Mouse (Mus musculus): Measurements from ENCODE around the gene Tecpr1. TPM values are rescaled to one million over a fixed set of nuclear protein-coding genes. Genes with fewer than 3 reads are reported as not detected.

Tecpr1 gene
- polyA plus RNA-seq, 1 experiment from 2014 or later, result 121 TPM

GRCm38 (mm10) chr5:144257451-144258110, 34.2 kb upstream of the Tecpr1 start:
- Histone ChIP-seq H3K4me3 (ENCODE audit: inconsistent target) (peak overlapping the region; percentile 62), H3K36me3 (ENCODE audit: inconsistent target) (peaks cover 47% of the 10 kb centered on the region; the same call in 1 of the 2 replicates), H3K27ac (peak overlapping the region; percentile 92), H3K79me2 (ENCODE audit: inconsistent target) (peaks cover 88% of the 10 kb centered on the region)
- WGBS (ENCODE audit: missing documents), result 90% methylated on average over 3 of the region's 3 CpGs

DNA sequence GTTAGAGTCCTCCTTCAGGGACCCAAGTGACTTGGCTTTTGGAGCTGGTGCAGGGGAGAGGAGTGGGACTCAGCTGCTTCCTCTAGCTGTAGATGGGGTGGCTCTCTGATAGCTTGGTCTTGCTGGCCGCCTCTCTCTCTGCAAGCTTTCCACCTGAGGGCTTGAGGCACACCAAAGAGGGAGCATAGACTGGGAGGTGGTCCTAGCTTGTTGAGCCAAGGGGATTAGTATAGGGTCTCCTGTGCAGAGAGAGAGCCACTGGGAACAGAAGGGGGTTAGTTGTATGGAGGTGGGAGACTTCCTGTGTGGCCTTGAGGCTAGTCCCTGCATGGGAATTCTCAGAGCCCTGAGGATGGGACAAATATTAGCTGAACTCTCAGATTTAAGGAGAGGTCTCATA, 33.5 kb upstream of the Tecpr1 start:
- H3K4me3 ChIP-seq (ENCODE audit: inconsistent target), result peak overlapping the region; percentile 62
- peaks cover 84% of the 10 kb centered on the region for H3K79me2 ChIP-seq (ENCODE audit: inconsistent target)
- 22% methylated on average over 1 of the region's 1 CpGs for WGBS (ENCODE audit: missing documents)
- peak overlapping the region; percentile 92 for H3K27ac ChIP-seq
- H3K36me3 ChIP-seq (ENCODE audit: inconsistent target), result peaks cover 43% of the 10 kb centered on the region; the same call in 1 of the 2 replicates

GRCm38 (mm10) chr5:144256541-144256870, 33.1 kb upstream of the Tecpr1 start:
- Histone ChIP-seq H3K36me3 (ENCODE audit: inconsistent target) (peaks cover 39% of the 10 kb centered on the region; the same call in 1 of the 2 replicates), H3K27ac (peak overlapping the region; percentile 92), H3K79me2 (ENCODE audit: inconsistent target) (peaks cover 84% of the 10 kb centered on the region), H3K4me3 (ENCODE audit: inconsistent target) (peak overlapping the region; percentile 62)
- 0% methylated on average over 7 of the region's 7 CpGs for WGBS (ENCODE audit: missing documents)

GRCm38 (mm10) chr5:144255632-144256540, 32.5 kb upstream of the Tecpr1 start:
- peak overlapping the region; percentile 62 for H3K4me3 ChIP-seq (ENCODE audit: inconsistent target)
- under 1% methylated on average over 31 of the region's 40 CpGs for WGBS (ENCODE audit: missing documents)
- H3K36me3 ChIP-seq (ENCODE audit: inconsistent target), result peaks cover 35% of the 10 kb centered on the region; the same call in 1 of the 2 replicates
- peak overlapping the region; percentile 92 for H3K27ac ChIP-seq
- peaks cover 84% of the 10 kb centered on the region for H3K79me2 ChIP-seq (ENCODE audit: inconsistent target)

DNA sequence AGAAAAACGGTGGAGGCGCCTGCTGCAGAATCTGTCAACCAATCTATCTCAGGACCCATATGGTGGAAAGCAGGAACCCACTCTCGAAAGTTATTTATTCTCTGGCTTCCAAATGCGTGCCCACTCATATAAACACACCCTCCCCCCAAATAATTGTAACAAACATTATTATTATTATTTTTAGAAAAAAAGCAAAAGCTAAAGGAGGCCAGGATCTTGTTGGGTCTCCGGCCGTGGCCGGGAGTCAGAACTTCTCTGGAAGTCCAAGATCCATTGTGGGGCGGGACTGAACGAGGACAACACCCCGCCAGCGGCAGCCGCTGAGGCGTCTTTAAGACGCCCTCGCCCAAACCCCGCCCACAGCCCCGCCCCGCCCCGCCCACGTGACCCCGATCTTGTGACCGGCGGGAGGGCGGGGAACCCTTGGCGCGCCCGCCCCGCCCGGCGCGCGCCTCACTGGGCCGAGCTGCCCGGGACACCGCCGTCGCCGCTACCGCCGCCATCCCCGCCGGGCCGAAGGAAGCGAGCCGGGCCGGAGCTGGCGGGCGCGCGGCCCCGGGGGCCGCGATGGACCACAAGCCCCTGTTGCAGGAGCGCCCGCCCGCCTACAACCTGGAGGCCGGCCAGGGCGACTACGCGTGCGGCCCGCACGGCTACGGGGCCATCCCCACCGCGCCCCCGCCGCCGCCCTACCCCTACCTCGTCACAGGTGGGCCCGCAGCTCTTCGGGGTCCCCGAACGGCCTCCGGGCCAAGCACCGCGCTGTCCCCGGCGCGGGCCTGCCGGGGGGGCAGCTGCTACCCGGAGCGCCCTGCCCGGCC, 31.6 kb upstream of the Tecpr1 start:
- Histone ChIP-seq H3K27ac (peak overlapping the region; percentile 99), H3K4me3 (ENCODE audit: inconsistent target) (peak overlapping the region; percentile 62), H3K79me2 (ENCODE audit: inconsistent target) (peaks cover 84% of the 10 kb centered on the region), H3K36me3 (ENCODE audit: inconsistent target) (peaks cover 26% of the 10 kb centered on the region; the same call in 1 of the 2 replicates)
- under 1% methylated on average over 74 of the region's 84 CpGs for WGBS (ENCODE audit: missing documents)

GRCm38 (mm10) chr5:144254122-144254810, 30.9 kb upstream of the Tecpr1 start:
- 28% methylated on average over 16 of the region's 16 CpGs for WGBS (ENCODE audit: missing documents)
- Histone ChIP-seq H3K79me2 (ENCODE audit: inconsistent target) (peaks cover 84% of the 10 kb centered on the region), H3K27ac (peak overlapping the region; percentile 99), H3K36me3 (ENCODE audit: inconsistent target) (peaks cover 18% of the 10 kb centered on the region; the same call in 1 of the 2 replicates), H3K4me3 (ENCODE audit: inconsistent target) (peak overlapping the region; percentile 48)

DNA sequence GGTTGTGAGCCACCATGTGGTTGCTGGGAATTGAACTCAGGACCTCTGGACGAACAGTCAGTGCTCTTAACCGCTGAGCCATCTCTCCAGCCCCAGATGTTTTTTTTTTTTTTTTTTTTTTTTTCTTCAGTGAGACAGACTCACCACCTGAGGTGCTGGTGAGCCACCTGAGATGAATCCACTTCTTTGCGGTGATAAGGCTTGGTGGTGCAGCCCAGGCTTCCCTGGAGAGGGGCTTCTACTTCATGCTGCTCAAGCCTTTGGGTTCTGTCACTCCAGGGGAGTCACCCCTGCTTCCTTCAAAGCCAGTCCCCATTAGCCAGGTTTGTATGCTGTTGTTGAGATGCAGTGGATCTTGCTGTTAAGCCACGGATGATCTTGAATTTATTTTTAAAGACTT, 29.8 kb upstream of the Tecpr1 start:
- H3K27ac ChIP-seq, result peak overlapping the region; percentile 99

GRCm38 (mm10) chr5:144251876-144252577, 28.6 kb upstream of the Tecpr1 start:
- Histone ChIP-seq H3K36me3 (ENCODE audit: inconsistent target) (no peaks in the 10 kb centered on the region), H3K27ac (peak overlapping the region; percentile 99), H3K4me3 (ENCODE audit: inconsistent target) (no peak overlapping the region), H3K79me2 (ENCODE audit: inconsistent target) (peaks cover 69% of the 10 kb centered on the region)
- 10% methylated on average over 13 of the region's 13 CpGs for WGBS (ENCODE audit: missing documents)

More for the DNA sequence above, 29.8 kb upstream of the Tecpr1 start:
- H3K79me2 ChIP-seq (ENCODE audit: inconsistent target), result peaks cover 79% of the 10 kb centered on the region
- no peak overlapping the region for H3K4me3 ChIP-seq (ENCODE audit: inconsistent target)
- H3K36me3 ChIP-seq (ENCODE audit: inconsistent target), result peaks cover 8% of the 10 kb centered on the region; the same call in 1 of the 2 replicates
- WGBS (ENCODE audit: missing documents), result 87% methylated on average over 4 of the region's 4 CpGs

- no peaks in the 10 kb centered on the region for H3K36me3 ChIP-seq (ENCODE audit: inconsistent target)
- H3K27ac ChIP-seq, result peak overlapping the region; percentile 99
- H3K79me2 ChIP-seq (ENCODE audit: inconsistent target), result peaks cover 76% of the 10 kb centered on the region
- H3K4me3 ChIP-seq (ENCODE audit: inconsistent target), result no peak overlapping the region
- 89% methylated on average over 3 of the region's 3 CpGs for WGBS (ENCODE audit: missing documents)
Measured at GRCm38 (mm10) chr5:144249871-144250270, 26.5 kb upstream of the Tecpr1 start.

DNA sequence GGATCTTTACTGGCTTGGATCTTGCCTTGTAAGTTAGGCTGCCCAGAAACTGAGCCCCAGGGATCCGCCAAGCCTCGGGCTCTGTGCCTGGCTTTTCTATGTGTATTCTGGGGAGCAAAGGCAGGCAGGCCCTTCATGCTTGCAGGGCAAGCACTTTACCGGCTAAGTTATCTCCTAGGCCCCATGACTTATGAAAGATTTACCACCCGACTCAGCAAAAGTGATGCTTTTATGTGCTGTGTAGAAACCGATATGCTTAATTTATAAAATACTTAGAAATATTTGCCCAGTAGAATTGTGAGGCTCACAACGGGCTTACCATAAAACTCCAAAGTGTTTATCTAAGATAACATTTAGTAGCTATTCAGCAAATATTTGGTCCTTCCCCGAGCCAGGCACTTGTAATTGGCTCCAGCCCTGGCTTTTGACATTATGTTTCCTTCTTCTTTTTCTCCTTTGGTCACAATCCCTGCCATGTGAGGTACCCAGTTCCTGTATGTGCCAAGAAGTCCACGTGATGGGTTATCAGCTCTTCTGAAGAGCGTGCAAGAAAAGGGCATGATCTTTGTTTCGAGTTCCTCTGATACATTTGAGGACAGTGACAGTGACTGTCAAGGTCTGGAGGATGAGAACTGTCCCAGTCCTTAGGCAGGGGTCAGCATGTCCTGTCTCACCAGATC, 24.6 kb upstream of the Tecpr1 start:
- Histone ChIP-seq H3K27ac (peak overlapping the region; percentile 99), H3K36me3 (ENCODE audit: inconsistent target) (no peaks in the 10 kb centered on the region), H3K79me2 (ENCODE audit: inconsistent target) (peaks cover 71% of the 10 kb centered on the region), H3K4me3 (ENCODE audit: inconsistent target) (no peak overlapping the region)
- 15% methylated on average over 10 of the region's 10 CpGs for WGBS (ENCODE audit: missing documents)

DNA sequence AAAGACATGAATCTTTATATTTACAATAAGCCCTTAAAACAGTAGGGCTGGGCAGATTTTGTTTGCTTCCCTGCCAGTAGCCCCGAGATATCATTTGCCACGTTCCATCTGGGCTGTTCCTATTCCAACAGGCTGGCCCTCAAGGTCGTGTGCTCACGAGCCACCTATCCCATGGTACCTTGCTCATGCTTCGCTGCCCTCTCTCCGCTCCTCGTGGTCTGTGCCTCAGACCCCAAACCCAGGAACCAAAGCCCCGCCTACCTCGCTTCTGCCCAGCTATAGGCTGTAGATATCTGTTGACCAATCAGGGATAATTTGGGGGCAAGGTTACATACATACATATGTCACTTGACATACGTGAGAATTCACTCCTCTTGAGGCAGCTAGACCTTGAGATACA, 23.9 kb upstream of the Tecpr1 start:
- Histone ChIP-seq H3K27ac (peak overlapping the region; percentile 99), H3K79me2 (ENCODE audit: inconsistent target) (peaks cover 64% of the 10 kb centered on the region), H3K4me3 (ENCODE audit: inconsistent target) (no peak overlapping the region), H3K36me3 (ENCODE audit: inconsistent target) (0 out of 2 replicates have a peak, but pooled peaks cover under 1% of the 10 kb centered on the region)
- WGBS (ENCODE audit: missing documents), result 92% methylated on average over 10 of the region's 10 CpGs

- peaks cover 62% of the 10 kb centered on the region for H3K79me2 ChIP-seq (ENCODE audit: inconsistent target)
- H3K4me3 ChIP-seq (ENCODE audit: inconsistent target), result no peak overlapping the region
- 95% methylated on average over 7 of the region's 7 CpGs for WGBS (ENCODE audit: missing documents)
- H3K36me3 ChIP-seq (ENCODE audit: inconsistent target), result peaks cover 7% of the 10 kb centered on the region
- H3K27ac ChIP-seq, result peak overlapping the region; percentile 99
Measured at GRCm38 (mm10) chr5:144246669-144247068, 23.3 kb upstream of the Tecpr1 start.

DNA sequence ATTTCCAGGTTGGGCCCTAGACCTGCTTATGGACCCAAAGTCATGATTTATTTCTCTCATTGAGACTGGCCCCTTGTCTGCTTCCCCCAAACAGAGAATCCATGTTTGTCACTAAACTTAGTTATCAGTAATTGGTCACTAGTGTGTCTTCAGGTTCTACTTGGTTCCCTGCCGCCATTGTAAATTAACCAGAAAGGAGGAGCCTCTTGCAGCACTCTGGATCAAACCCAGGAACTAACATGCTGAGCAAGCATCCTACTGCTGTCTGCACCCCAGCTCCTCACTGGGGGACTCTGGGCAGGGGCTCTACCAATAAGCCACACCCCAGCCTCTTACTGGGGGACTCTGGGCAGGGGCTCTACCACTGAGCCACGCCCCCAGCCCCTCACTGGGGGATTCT, 22.2 kb upstream of the Tecpr1 start:
- peaks cover 51% of the 10 kb centered on the region for H3K79me2 ChIP-seq (ENCODE audit: inconsistent target)
- no peak overlapping the region for H3K4me3 ChIP-seq (ENCODE audit: inconsistent target)
- no peak overlapping the region for H3K27ac ChIP-seq
- H3K36me3 ChIP-seq (ENCODE audit: inconsistent target), result peaks cover 15% of the 10 kb centered on the region
- 100% methylated on average over 2 of the region's 2 CpGs for WGBS (ENCODE audit: missing documents)
